ENCODE assay signal across 20 mouse cellular contexts in the genomic region with DNA sequence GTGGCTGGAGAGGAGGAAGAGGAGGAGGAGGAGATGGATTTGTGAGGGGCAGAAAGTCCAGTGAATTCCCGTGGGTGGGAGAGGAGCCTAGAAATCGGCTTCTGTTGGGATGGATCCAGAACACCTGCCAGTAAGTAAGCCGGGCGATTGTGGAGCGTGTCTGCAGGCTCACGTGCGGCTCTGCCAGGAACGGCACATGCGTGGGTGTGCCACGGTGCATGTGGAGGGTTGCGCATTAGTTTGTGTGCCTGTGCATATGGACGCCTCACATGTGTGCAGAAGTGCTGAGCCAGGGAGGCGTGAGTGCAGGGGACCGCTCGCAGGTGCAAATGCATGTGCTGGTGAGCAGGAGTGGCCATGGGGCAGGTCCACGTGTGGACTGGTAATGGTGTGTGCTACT. TPM values are rescaled to one million over a fixed set of nuclear protein-coding genes. Genes with fewer than 3 reads are reported as not detected.
DNase-seq lines count a peak whose midpoint lies in the region; ATAC-seq lines count a peak whose summit lies in the region.
"Had no signal": no experiment of that assay in that cellular context is flagged by ENCODE, and none has a peak within 500 bp of the region (broad histone marks: within the 10 kb centered on the region; RNA-seq: fewer than 3 reads in every experiment).

No protein-coding gene starts in this region.

- H3K4me1 ChIP-seq in embryonic facial prominence, embryonic 15.5 days = no peaks in the 10 kb centered on the region
- 0 out of 2 replicates have a peak, but pooled peaks cover 2% of the 10 kb centered on the region for H3K4me1 ChIP-seq in embryonic facial prominence, embryonic 10.5 days
- H3K4me1 ChIP-seq in kidney, embryonic 14.5 days (ENCODE audit: control insufficient read depth, insufficient read depth, low read length) = no peaks in the 10 kb centered on the region
- H3K4me1 ChIP-seq: embryonic facial prominence, embryonic 12.5 days; heart, embryonic 13.5 days; lung, embryonic 15.5 days; neural tube, embryonic 13.5 days had no signal

- H3K4me3 ChIP-seq in embryonic facial prominence, embryonic 15.5 days (replicated peaks) = no peak overlapping the region
- no peak overlapping the region for H3K4me3 ChIP-seq in embryonic facial prominence, embryonic 10.5 days
- no peak overlapping the region for H3K4me3 ChIP-seq in kidney, embryonic 14.5 days (ENCODE audit: low read length)
- H3K4me3 ChIP-seq: embryonic facial prominence, embryonic 12.5 days; heart, embryonic 13.5 days; hindbrain, embryonic 10.5 days; lung, embryonic 15.5 days; neural tube, embryonic 13.5 days had no signal

- H3K36me3 ChIP-seq in embryonic facial prominence, embryonic 15.5 days = no peaks in the 10 kb centered on the region
- no peaks in the 10 kb centered on the region for H3K36me3 ChIP-seq in embryonic facial prominence, embryonic 10.5 days (replicated peaks)
- H3K36me3 ChIP-seq in kidney, embryonic 14.5 days (ENCODE audit: control insufficient read depth, insufficient read depth, low read length) = no peaks in the 10 kb centered on the region
- H3K36me3 ChIP-seq: embryonic facial prominence, embryonic 12.5 days; heart, embryonic 13.5 days; hindbrain, embryonic 10.5 days; lung, embryonic 15.5 days; neural tube, embryonic 13.5 days had no signal

- H3K27ac ChIP-seq in embryonic facial prominence, embryonic 15.5 days (replicated peaks) = no peak overlapping the region
- no peak overlapping the region for H3K27ac ChIP-seq in embryonic facial prominence, embryonic 10.5 days (replicated peaks)
- no peak overlapping the region for H3K27ac ChIP-seq in kidney, embryonic 14.5 days (ENCODE audit: low read depth, low read length)
- H3K27ac ChIP-seq: embryonic facial prominence, embryonic 12.5 days; heart, embryonic 13.5 days; hindbrain, embryonic 10.5 days; lung, embryonic 15.5 days; neural tube, embryonic 13.5 days had no signal

- no peak overlapping the region for H3K4me2 ChIP-seq in embryonic facial prominence, embryonic 15.5 days (replicated peaks)
- H3K4me2 ChIP-seq in kidney, embryonic 14.5 days (replicated peaks; ENCODE audit: low read depth, low read length) = no peak overlapping the region
- H3K4me2 ChIP-seq: embryonic facial prominence, embryonic 12.5 days; heart, embryonic 13.5 days; lung, embryonic 15.5 days; neural tube, embryonic 13.5 days had no signal

- H3K9me3 ChIP-seq in embryonic facial prominence, embryonic 15.5 days (replicated peaks) = no peaks in the 10 kb centered on the region
- no peaks in the 10 kb centered on the region for H3K9me3 ChIP-seq in embryonic facial prominence, embryonic 10.5 days
- H3K9me3 ChIP-seq in kidney, embryonic 14.5 days (ENCODE audit: control insufficient read depth, low read length) = no peaks in the 10 kb centered on the region
- H3K9me3 ChIP-seq: embryonic facial prominence, embryonic 12.5 days; heart, embryonic 13.5 days; hindbrain, embryonic 10.5 days; lung, embryonic 15.5 days; neural tube, embryonic 13.5 days had no signal

- H3K9ac ChIP-seq in embryonic facial prominence, embryonic 15.5 days = no peak overlapping the region
- H3K9ac ChIP-seq in kidney, embryonic 14.5 days (ENCODE audit: low read depth, low read length) = no peak overlapping the region
- H3K9ac ChIP-seq: embryonic facial prominence, embryonic 12.5 days; heart, embryonic 13.5 days; lung, embryonic 15.5 days; neural tube, embryonic 13.5 days had no signal

- no peaks in the 10 kb centered on the region for H3K27me3 ChIP-seq in embryonic facial prominence, embryonic 15.5 days
- no peaks in the 10 kb centered on the region for H3K27me3 ChIP-seq in embryonic facial prominence, embryonic 10.5 days (replicated peaks; ENCODE audit: low read depth, poor library complexity, severe bottlenecking)
- no peaks in the 10 kb centered on the region for H3K27me3 ChIP-seq in kidney, embryonic 14.5 days (ENCODE audit: control insufficient read depth, insufficient read depth, low read length)
- H3K27me3 ChIP-seq: embryonic facial prominence, embryonic 12.5 days; heart, embryonic 13.5 days; neural tube, embryonic 13.5 days had no signal

- ATAC-seq in embryonic facial prominence, embryonic 15.5 days (ENCODE audit: insufficient number of reproducible peaks, low FRiP score, low TSS enrichment, low read depth) = peak; percentile 39; the same call in 1 of the 2 replicates
- ATAC-seq in kidney, embryonic 14.5 days (ENCODE audit: low FRiP score, low TSS enrichment) = no peak
- ATAC-seq: intestine, embryonic 16.5 days had no signal

- no peak for DNase-seq in embryonic facial prominence, embryonic 10.5 days (ENCODE audit: low spot score)
- DNase-seq in brain, adult 2 months (ENCODE audit: low read depth, low spot score) = peak; percentile 69
- DNase-seq in layer of hippocampus, postnatal 25 days (ENCODE audit: extremely low spot score in 1 of 2, low spot score in 1 of 2) = peak; percentile 32 to 47
- peak; percentile 66 for DNase-seq in right cerebral cortex, adult 2 months (ENCODE audit: low spot score in 2 of 2)
- no peak for DNase-seq in gastrocnemius, adult 8-10 months (ENCODE audit: low spot score in 2 of 2)
- no peak for DNase-seq in spleen, postnatal 4 days (ENCODE audit: low spot score in 2 of 2)
- DNase-seq: adrenal gland, adult 8-10 months; gastrocnemius, postnatal 25 days; kidney, postnatal 25 days; thymus, postnatal 25 days had no signal

- 82% methylated on average over 16 of the region's 16 CpGs for WGBS in embryonic facial prominence, embryonic 15.5 days
- 91% methylated on average over 16 of the region's 16 CpGs for WGBS in embryonic facial prominence, embryonic 10.5 days
- WGBS in kidney, embryonic 14.5 days = 81% methylated on average over 16 of the region's 16 CpGs

RNA-seq across cellular contexts. Expression of a gene that starts 21.0 kb away (rescaled TPM):
- polyA plus RNA-seq in embryonic facial prominence, embryonic 15.5 days (2015; fragmentation: Nextera tagmentation; extraction: Ambion mirVana) = 1.0 and 1.6 TPM in 2 replicates
- polyA plus RNA-seq in embryonic facial prominence, embryonic 10.5 days (2016; fragmentation: Nextera tagmentation; extraction: Ambion mirVana) = 0.21 and 0.38 TPM in 2 replicates
- 1 to 10 TPM; 5.1 to 5.5 TPM for total RNA-seq in layer of hippocampus, postnatal 25 days (2021)
- 0.17 and 0.27 TPM in 2 replicates for polyA plus RNA-seq in kidney, embryonic 14.5 days (2014; fragmentation: Nextera tagmentation; extraction: Ambion mirVana)
- under 1 TPM in 1 of 4 experiments, not detected in 3; 0.08 TPM for total RNA-seq in gastrocnemius, adult 8-10 months (2022)
- total RNA-seq: gastrocnemius, postnatal 25 days; megakaryocyte-erythroid progenitor cell, adult 5-6 weeks had no signal
- polyA plus RNA-seq: liver, adult 2 months had no signal

Comparison
In these comparisons a context has a peak if more than half of its experiments do, and no peak if none do; other contexts are left out.
1. DNase-seq: peak in brain, adult 2 months (single experiment), layer of hippocampus, postnatal 25 days (2 of 2) and right cerebral cortex, adult 2 months (2 of 2); none in embryonic facial prominence, embryonic 10.5 days (single experiment), gastrocnemius, adult 8-10 months (0 of 2) and spleen, postnatal 4 days (0 of 2).